Mouse (Mus musculus): ENCODE measurements around the gene Hormad2. TPM values are rescaled to one million over a fixed set of nuclear protein-coding genes. Genes with fewer than 3 reads are reported as not detected.

Hormad2 gene
- polyA plus RNA-seq, 1 experiment from 2014 or later: 0.18 TPM

DNA sequence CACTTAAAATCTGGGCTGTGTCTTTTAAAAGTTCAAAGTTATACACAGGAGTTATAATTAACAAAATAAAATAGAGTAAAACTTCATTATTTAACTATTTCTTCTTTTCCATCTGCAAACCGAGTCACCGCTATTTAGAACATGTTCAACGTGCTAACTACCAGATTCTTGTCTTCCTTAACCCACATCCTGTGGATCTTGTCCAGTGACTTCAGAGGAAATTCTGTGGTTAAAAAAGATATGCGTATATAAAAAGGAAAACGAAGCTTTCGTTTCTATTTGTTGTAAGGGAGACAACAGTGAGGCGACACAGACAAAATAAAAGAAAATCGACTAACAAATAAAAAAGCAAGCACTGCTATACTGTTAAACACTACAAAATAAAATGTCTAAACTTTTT is 17.1 kb downstream of the Hormad2 start:
- Histone ChIP-seq H3K27me3 (replicated peaks; ENCODE audit: control insufficient read depth, insufficient read depth, low read length) (no peaks in the 10 kb centered on the region), H3K9ac (replicated peaks; ENCODE audit: low read depth, low read length) (no peak overlapping the region), H3K36me3 (ENCODE audit: control insufficient read depth, insufficient read depth) (no peaks in the 10 kb centered on the region), H3K9me3 (ENCODE audit: control insufficient read depth, low read length) (no peaks in the 10 kb centered on the region), H3K4me3 (replicated peaks; ENCODE audit: low read length) (no peak overlapping the region), H3K27ac (ENCODE audit: low read length) (no peak overlapping the region), H3K4me2 (ENCODE audit: low read length) (no peak overlapping the region), H3K4me1 (replicated peaks; ENCODE audit: control insufficient read depth, insufficient read depth, low read length) (no peaks in the 10 kb centered on the region)
- WGBS: 87% methylated on average over 8 of the region's 8 CpGs
- ATAC-seq: no peak

DNA sequence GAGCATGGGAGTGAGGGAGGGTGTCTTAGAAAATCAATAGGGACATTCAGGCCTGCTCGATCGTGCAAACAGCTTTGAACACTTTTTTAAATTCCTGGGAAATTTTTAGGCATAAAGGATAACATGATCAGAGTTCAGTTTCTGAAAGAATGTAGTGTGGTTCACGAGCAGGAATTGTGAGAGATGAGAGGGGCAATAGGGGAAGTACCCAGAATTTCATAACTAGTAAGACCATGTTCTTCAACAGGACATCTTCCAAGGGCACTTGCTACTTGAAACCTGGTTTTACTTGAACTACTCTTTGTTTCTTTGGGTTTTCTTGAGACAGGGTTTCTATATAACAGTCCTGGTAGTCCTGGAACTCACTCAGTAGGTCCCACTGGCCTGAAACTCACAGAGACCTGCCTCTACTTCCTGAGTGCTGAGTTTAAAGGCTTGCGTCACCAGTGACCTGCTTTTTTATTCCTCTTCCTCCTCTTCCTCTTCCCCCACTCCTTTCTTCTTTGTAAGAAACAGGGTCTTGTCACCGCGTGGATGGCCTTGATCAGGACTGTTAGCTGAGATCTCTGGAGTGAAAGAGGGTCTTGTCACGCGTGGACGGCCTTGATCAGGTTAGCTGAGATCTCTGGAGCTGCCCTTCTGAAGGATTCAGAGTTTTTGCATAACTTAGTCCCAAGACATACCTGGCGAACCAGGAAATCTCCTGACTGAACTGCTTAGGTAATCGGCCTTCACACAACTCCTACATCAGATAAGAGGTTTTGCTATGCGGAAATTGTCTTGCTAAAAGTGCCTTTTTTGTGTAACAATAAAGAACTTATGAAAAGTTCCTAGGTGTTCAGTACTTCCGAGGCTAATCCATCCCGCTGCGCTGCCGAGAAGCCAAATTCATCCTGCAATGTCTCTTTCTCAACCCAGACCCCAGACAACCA is 18.1 kb downstream of the Hormad2 start:
- no peaks in the 10 kb centered on the region for H3K4me1 ChIP-seq (replicated peaks; ENCODE audit: control insufficient read depth, insufficient read depth, low read length)
- H3K36me3 ChIP-seq (ENCODE audit: control insufficient read depth, insufficient read depth): no peaks in the 10 kb centered on the region
- no peaks in the 10 kb centered on the region for H3K9me3 ChIP-seq (ENCODE audit: control insufficient read depth, low read length)
- WGBS: 82% methylated on average over 16 of the region's 16 CpGs
- ATAC-seq: no peak
- H3K27me3 ChIP-seq (replicated peaks; ENCODE audit: control insufficient read depth, insufficient read depth, low read length): no peaks in the 10 kb centered on the region
- no peak overlapping the region for H3K27ac ChIP-seq (ENCODE audit: low read length)
- no peak overlapping the region for H3K4me2 ChIP-seq (ENCODE audit: low read length)
- no peak overlapping the region for H3K4me3 ChIP-seq (replicated peaks; ENCODE audit: low read length)
- no peak overlapping the region for H3K9ac ChIP-seq (replicated peaks; ENCODE audit: low read depth, low read length)

DNA sequence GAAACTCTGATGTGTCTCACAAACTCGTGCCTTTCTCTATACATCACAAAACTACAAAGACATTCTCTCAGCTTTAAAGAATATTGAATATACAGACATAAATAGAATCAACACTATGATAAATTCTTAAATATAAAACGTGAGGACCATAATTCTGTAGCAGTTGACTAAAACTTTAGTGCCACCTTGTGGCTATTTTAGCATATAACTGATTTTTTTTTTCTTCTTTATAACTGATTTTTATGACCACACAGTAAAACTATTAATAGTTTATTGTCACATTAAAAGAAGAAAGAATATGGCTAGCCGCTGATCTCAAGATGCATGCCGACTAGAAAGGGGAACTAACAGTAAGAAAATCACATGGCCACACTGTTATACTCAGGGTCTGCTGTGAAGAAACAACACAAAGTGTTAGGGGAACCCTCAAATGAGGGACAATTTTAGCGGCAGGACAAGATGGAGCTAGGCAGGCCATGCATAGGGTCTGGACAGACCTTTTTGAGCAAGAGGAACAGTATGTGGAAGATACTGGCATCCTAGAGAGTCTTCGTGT is 18.9 kb downstream of the Hormad2 start:
- no peaks in the 10 kb centered on the region for H3K36me3 ChIP-seq (ENCODE audit: control insufficient read depth, insufficient read depth)
- ATAC-seq: no peak
- H3K9ac ChIP-seq (replicated peaks; ENCODE audit: low read depth, low read length): no peak overlapping the region
- WGBS: 47% methylated on average over 6 of the region's 6 CpGs
- no peaks in the 10 kb centered on the region for H3K4me1 ChIP-seq (replicated peaks; ENCODE audit: control insufficient read depth, insufficient read depth, low read length)
- no peaks in the 10 kb centered on the region for H3K27me3 ChIP-seq (replicated peaks; ENCODE audit: control insufficient read depth, insufficient read depth, low read length)
- H3K27ac ChIP-seq (ENCODE audit: low read length): no peak overlapping the region
- H3K4me2 ChIP-seq (ENCODE audit: low read length): no peak overlapping the region
- no peak overlapping the region for H3K4me3 ChIP-seq (replicated peaks; ENCODE audit: low read length)
- no peaks in the 10 kb centered on the region for H3K9me3 ChIP-seq (ENCODE audit: control insufficient read depth, low read length)

GRCm38 (mm10) chr11:4417986-4418385 is 22.9 kb downstream of the Hormad2 start:
- H3K9ac ChIP-seq (replicated peaks; ENCODE audit: low read depth, low read length): no peak overlapping the region
- no peak overlapping the region for H3K4me3 ChIP-seq (replicated peaks; ENCODE audit: low read length)
- no peak overlapping the region for H3K4me2 ChIP-seq (ENCODE audit: low read length)
- ATAC-seq: no peak
- 88% methylated on average over 3 of the region's 3 CpGs for WGBS
- H3K4me1 ChIP-seq (replicated peaks; ENCODE audit: control insufficient read depth, insufficient read depth, low read length): no peaks in the 10 kb centered on the region
- H3K27me3 ChIP-seq (replicated peaks; ENCODE audit: control insufficient read depth, insufficient read depth, low read length): no peaks in the 10 kb centered on the region
- no peaks in the 10 kb centered on the region for H3K36me3 ChIP-seq (ENCODE audit: control insufficient read depth, insufficient read depth)
- H3K9me3 ChIP-seq (ENCODE audit: control insufficient read depth, low read length): no peaks in the 10 kb centered on the region
- H3K27ac ChIP-seq (ENCODE audit: low read length): no peak overlapping the region

GRCm38 (mm10) chr11:4412294-4412693 is 28.6 kb downstream of the Hormad2 start:
- Histone ChIP-seq H3K27me3 (replicated peaks; ENCODE audit: control insufficient read depth, insufficient read depth, low read length) (no peaks in the 10 kb centered on the region), H3K4me3 (replicated peaks; ENCODE audit: low read length) (no peak overlapping the region), H3K4me1 (replicated peaks; ENCODE audit: control insufficient read depth, insufficient read depth, low read length) (no peaks in the 10 kb centered on the region), H3K9me3 (ENCODE audit: control insufficient read depth, low read length) (no peaks in the 10 kb centered on the region), H3K27ac (ENCODE audit: low read length) (no peak overlapping the region), H3K36me3 (ENCODE audit: control insufficient read depth, insufficient read depth) (no peaks in the 10 kb centered on the region), H3K4me2 (ENCODE audit: low read length) (no peak overlapping the region), H3K9ac (replicated peaks; ENCODE audit: low read depth, low read length) (no peak overlapping the region)
- ATAC-seq: no peak
- WGBS: 91% methylated on average over 4 of the region's 4 CpGs

- Histone ChIP-seq H3K4me1 (replicated peaks; ENCODE audit: control insufficient read depth, insufficient read depth, low read length) (no peaks in the 10 kb centered on the region), H3K36me3 (ENCODE audit: control insufficient read depth, insufficient read depth) (no peaks in the 10 kb centered on the region), H3K9me3 (ENCODE audit: control insufficient read depth, low read length) (no peaks in the 10 kb centered on the region), H3K27me3 (replicated peaks; ENCODE audit: control insufficient read depth, insufficient read depth, low read length) (no peaks in the 10 kb centered on the region), H3K4me2 (ENCODE audit: low read length) (no peak overlapping the region), H3K9ac (replicated peaks; ENCODE audit: low read depth, low read length) (no peak overlapping the region), H3K27ac (ENCODE audit: low read length) (no peak overlapping the region), H3K4me3 (replicated peaks; ENCODE audit: low read length) (no peak overlapping the region)
- ATAC-seq: no peak
- 58% methylated on average over 4 of the region's 4 CpGs for WGBS
These were observed 36.6 kb downstream of the Hormad2 start for GRCm38 (mm10) chr11:4404277-4404676.

- Histone ChIP-seq H3K4me1 (replicated peaks; ENCODE audit: control insufficient read depth, insufficient read depth, low read length) (no peaks in the 10 kb centered on the region), H3K4me3 (replicated peaks; ENCODE audit: low read length) (no peak overlapping the region), H3K27ac (ENCODE audit: low read length) (no peak overlapping the region), H3K36me3 (ENCODE audit: control insufficient read depth, insufficient read depth) (no peaks in the 10 kb centered on the region), H3K4me2 (ENCODE audit: low read length) (no peak overlapping the region), H3K9me3 (ENCODE audit: control insufficient read depth, low read length) (no peaks in the 10 kb centered on the region), H3K9ac (replicated peaks; ENCODE audit: low read depth, low read length) (no peak overlapping the region), H3K27me3 (replicated peaks; ENCODE audit: control insufficient read depth, insufficient read depth, low read length) (no peaks in the 10 kb centered on the region)
- WGBS: 88% methylated on average over 7 of the region's 7 CpGs
- no peak for ATAC-seq
These were observed 37.5 kb downstream of the Hormad2 start for GRCm38 (mm10) chr11:4403381-4403780.

- no peak overlapping the region for H3K4me2 ChIP-seq (ENCODE audit: low read length)
- no peak overlapping the region for H3K27ac ChIP-seq (ENCODE audit: low read length)
- H3K36me3 ChIP-seq (ENCODE audit: control insufficient read depth, insufficient read depth): no peaks in the 10 kb centered on the region
- no peaks in the 10 kb centered on the region for H3K4me1 ChIP-seq (replicated peaks; ENCODE audit: control insufficient read depth, insufficient read depth, low read length)
- 80% methylated on average over 5 of the region's 5 CpGs for whole genome bisulfite sequencing
- H3K27me3 ChIP-seq (replicated peaks; ENCODE audit: control insufficient read depth, insufficient read depth, low read length): no peaks in the 10 kb centered on the region
- H3K9me3 ChIP-seq (ENCODE audit: control insufficient read depth, low read length): no peaks in the 10 kb centered on the region
- ATAC-seq: no peak
- no peak overlapping the region for H3K9ac ChIP-seq (replicated peaks; ENCODE audit: low read depth, low read length)
- H3K4me3 ChIP-seq (replicated peaks; ENCODE audit: low read length): no peak overlapping the region
These were observed 39.7 kb downstream of the Hormad2 start for GRCm38 (mm10) chr11:4401251-4401650.

GRCm38 (mm10) chr11:4394226-4394625 is 46.7 kb downstream of the Hormad2 start:
- no peaks in the 10 kb centered on the region for H3K9me3 ChIP-seq (ENCODE audit: control insufficient read depth, low read length)
- H3K4me1 ChIP-seq (replicated peaks; ENCODE audit: control insufficient read depth, insufficient read depth, low read length): no peaks in the 10 kb centered on the region
- H3K27me3 ChIP-seq (replicated peaks; ENCODE audit: control insufficient read depth, insufficient read depth, low read length): no peaks in the 10 kb centered on the region
- H3K9ac ChIP-seq (replicated peaks; ENCODE audit: low read depth, low read length): no peak overlapping the region
- H3K27ac ChIP-seq (ENCODE audit: low read length): no peak overlapping the region
- no peak overlapping the region for H3K4me3 ChIP-seq (replicated peaks; ENCODE audit: low read length)
- H3K36me3 ChIP-seq (ENCODE audit: control insufficient read depth, insufficient read depth): no peaks in the 10 kb centered on the region
- H3K4me2 ChIP-seq (ENCODE audit: low read length): no peak overlapping the region
- no peak for ATAC-seq

Data from forebrain, embryonic 16.5 days (tissue).